Mouse (Mus musculus) layer of hippocampus, postnatal 14 days (tissue): ENCODE measurements around the gene Rcan2. TPM values are rescaled to one million over a fixed set of nuclear protein-coding genes. Genes with fewer than 3 reads are reported as not detected.

Source experiments
- DNase-seq, 2 experiments: peaks; one replicate each; pipeline ENCODE4 v3.0.0; 2021 to 2022; ENCODE audit warnings: low spot score in 2 of 2, mixed read lengths in 1 of 2
- total RNA-seq, 2 experiments: library from RNA; stranded (reverse); gene quantifications; 2 replicates each; pipeline ENCODE4 v1.2.3; 2021

Gene Rcan2
- total RNA-seq, 2 experiments from 2014 or later, result 46.3 to 47.4 TPM

DNA sequence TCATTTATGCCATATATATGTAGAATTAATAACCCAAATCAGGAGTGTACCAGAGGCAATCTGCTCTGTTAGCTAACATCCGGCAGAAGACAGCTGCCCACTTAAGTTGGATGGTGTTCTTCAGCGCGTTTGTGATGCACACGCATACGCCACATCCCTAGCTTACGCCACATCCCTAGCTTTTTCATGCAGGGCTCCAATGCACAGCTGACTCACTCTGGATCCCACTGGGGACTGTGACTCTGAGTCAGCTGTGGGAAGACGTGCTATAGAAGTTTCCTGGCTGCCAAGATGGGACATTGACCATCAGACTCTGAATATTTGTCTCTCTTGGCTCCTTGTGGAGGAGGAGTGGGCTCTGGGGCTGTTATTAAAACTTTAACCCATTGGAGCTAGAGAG lies 103.7 kb downstream of the Rcan2 start:
- DNase-seq, result no peak

DNA sequence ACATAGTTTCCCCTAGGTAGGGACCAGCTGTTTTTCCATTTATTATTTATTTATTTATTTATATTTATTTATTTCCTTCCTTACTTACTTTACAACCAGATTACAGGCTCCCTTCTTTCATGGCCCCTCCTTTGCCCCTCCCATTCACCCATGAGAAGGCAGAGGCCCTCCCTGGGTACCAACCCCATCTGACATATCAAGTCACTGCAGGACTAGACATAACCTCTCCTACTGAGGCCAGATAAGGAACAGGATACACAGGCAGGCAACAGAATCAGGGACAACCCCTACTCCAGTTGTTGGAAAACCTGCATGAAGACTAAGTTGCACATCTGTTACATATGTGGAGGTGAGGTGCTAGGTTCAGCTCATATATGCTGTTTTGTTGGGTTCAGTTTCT lies 105.6 kb downstream of the Rcan2 start:
- DNase-seq, result no peak

DNA sequence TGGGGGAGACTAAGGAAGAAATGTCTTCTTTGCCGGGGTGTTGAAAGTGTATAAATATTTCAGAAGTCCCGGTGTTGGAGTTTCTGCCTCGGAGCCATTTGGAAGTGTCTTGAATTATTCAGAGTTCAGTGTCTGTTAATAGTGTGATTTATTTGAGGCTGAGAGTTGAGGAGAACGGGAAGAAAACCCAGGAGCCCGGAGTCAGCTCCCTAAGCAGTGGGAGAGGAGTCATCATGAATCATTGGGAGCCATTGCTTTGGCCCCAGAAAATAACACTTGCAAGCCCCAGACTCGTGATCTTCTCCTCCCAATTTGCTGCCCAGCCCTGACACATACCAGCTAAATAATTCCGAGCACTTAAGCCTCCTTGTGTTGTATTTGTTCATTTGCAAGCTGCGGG lies 115.0 kb downstream of the Rcan2 start:
- DNase-seq, result no peak

DNA sequence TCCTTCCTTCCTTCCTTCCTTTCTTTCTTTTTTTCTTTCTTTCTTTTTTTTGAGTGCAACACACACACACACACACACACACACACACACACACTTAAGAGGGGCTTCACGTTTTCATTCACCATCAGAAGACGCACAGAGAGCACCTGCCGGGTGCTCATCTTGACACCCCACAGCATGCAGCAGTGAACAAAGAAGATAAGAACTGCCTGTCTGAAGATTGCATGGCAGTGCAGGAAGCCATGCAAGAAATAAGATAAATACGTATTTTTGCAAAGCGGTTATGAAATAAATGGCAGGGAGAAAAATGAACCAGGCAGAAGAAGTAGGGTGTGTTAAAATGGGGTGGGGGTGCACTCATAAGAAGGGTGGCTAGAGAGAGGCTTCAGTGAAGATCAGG lies 116.0 kb downstream of the Rcan2 start:
- no peak for DNase-seq

DNA sequence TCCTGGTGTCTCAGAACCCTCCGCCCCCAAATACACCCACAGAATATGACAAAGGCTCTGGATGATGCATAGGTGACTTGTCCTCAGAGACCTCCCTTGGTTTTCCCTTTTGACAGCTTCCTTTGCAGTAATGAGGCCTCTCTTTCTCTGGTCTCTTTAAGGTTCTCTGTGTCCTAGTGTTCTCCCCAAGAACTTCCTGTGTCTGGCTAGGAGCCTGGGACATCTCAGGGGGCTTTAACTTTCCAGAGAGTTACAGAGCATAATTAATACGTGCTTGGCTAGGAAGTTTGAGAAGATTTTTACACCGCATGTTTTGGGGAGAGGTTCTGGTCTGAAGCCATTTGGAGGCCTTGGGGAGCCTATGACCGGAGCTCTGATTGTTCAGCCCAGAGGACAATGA lies 128.7 kb downstream of the Rcan2 start:
- no peak for DNase-seq

DNA sequence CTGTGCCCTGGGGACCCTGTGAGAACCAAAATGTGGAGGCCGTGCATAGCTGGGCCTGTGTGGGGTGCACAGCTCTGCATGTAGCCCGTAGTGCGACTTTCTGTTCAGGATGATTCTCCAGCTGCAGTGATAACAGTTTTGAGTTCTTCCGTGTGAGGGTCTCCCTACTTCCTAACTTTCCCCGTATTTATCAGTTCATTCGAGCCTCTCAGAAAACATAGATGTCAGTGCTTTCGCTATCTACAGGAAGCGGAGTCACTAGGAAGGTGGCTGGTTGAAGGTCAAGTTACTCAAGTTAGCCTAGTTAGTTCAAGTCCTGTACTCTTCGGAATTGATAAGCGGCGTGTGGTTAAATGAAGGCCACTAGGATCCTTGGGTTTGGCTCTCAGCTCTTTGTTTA lies 130.6 kb downstream of the Rcan2 start:
- DNase-seq, result no peak

DNA sequence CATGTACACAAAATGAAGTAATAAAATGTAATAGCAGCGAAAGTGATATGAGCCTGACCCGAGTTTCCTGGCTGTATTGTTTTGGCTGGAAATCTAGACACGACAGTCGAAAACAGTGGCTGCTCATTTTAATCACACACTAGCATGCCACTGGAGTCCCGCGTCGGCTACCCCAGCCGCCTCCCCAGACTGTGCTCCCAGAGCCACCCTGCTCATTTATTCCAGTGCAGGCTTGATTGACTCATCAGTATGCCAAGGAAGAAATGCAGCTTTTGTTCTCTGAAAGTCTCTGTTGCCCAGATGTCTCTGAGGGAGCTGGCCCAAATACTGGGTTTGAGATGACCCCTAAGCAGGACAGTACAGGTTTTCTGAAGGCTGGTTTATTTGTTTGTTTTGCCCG lies 132.9 kb downstream of the Rcan2 start:
- DNase-seq, result peak in 1 of 2 experiments; percentile 17

DNA sequence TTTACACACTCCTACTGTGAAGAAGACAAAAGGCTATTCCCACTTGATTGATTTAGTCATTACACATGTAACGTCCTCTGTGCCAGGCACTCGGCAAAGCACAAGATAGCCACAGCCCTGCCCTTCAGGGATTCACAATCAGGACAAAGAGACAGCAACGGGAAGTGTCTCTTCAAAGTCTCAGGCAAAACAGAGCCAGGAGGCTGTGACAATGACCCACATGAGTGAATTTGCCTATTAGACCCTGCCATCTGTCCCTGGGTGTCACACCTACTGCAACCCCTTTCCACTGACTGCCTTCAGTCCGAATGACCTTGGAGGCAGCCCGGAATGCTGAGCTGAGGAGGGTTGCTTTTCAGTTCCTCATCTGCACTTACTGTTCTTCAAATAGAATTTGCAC lies 151.1 kb downstream of the Rcan2 start:
- no peak for DNase-seq

DNA sequence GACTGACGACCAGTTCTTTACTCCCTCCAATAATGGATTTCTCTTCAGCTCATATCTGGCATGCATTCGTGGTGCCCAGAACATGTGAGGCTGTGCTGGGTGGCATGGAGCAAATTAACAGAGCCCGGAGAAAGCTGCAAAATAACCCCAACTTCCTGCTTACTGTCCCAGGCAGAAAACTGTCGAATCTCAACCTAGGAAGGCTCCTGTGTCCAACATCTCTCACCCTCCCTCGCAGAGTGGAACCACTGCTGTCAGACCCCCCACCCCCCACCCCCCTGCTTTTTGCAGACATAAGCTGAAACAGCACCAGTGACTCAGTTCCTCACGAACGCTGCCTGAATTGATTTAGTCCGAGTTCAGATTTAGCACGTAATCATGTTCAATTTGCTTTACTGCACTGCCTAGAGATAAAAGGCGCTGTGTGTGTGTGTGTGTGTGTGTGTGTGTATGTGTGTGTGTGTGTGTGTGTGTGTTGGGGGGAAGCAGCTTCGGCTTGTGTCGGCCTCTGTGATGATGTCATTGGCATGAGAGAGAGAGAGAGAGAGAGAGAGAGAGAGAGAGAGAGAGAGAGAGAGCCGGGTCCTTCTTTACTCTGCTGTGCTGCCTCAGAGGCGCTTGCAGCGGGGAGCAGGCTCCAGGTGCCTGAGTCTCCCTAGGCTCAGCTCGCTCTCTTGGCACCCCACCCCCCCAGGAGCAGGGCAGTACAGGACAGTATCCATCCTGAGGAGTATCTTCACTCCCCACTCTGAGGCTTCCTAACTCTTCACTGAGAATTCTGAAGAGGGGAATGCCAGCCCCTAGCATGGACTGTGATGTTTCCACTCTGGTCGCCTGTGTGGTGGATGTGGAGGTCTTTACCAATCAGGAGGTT lies 151.7 kb downstream of the Rcan2 start:
- peak; percentile 19 to 31 for DNase-seq

DNA sequence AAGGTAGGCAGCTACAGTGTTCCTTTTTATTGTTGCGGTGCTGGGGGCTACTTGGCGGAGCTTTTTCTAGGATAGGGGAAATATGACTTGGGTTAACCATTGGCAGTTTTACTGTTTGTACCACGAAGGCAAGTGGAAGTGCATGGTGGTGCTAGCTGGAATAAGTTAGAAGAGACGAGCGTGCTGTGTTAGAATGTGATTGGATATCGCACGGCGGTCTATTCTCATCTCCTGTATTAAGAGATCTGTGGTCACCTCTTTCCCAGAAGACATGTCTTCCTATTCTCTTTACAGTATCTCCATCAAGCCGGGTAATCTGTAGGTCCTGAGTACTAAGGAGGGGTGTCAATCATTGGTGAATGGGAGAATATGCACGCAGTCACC lies 152.4 kb downstream of the Rcan2 start:
- no peak for DNase-seq

DNA sequence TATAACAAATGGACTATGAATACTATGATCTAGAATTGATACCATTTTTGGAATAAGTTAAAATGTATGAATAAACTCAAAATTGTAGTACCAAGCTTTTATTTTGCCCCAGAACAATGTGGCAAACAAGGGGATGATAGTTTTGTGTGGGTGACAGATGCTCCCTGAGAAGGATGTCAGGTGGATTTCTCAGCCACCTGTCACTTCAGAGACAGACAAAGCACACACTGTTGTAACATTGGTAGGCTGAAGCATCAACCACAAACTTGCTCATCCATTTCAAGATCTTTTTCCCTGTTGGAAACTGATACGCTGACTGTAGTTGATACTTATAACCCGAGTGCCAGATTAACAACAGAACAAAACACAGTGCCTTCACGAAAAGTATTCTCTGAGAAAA lies 158.6 kb downstream of the Rcan2 start:
- no peak for DNase-seq

DNA sequence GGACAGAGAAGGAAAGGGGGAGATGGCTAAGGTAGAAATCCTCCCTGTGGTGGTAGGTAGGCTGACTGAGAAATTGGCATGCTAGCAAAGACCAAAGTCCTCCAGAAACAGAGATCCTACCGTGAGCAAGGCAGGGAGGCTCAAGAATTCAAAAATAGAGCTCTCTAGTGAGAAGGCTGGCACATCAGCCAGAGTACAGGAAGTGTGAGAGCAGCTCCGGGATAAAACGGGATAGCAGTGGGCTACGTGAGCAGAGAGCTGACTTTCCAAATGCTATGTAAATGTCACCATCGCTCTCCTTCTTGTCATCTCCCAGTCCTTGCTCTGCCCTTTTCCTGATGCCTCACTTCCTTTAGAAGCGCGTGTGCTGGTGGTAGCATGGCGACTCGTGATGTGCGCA lies 168.8 kb downstream of the Rcan2 start:
- no peak for DNase-seq

DNA sequence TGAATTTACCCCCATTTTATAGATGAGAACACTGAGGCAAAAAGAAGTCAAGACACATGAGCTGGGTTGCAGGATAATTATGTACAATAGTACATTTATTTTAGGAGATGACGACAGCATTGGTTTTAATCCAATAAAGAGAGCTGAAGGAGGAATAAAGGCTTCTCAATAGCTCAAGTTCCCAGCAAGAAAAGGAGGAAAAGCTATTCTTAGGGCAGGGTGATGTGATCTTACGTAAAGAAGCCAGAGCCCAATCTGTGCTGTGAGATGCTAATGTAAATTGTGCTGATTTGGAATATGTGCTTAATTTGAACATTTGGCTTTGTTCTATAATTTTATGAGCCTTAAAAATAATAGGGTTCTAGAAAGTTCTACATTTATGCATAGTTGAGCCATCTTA lies 176.4 kb downstream of the Rcan2 start:
- DNase-seq, result no peak

DNA sequence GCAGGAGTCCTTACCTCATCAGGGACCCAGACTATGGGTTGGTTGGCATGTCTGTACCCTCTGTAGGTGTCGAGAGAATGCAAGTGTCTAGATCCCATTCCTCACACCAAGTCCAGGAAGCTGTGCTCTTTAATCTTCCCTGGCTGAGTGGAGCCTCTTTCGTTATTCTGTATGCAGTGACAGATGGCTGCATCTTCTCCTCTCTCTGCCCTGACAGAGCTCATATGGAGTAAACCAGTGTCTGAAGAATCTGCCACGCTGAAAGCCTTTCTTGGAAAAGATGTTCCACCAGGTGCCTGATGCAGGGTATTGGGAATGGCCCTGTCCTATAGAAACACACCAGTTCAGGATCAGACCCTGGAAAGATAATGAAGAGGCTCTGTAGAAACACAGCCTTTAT lies 178.8 kb downstream of the Rcan2 start:
- no peak for DNase-seq

DNA sequence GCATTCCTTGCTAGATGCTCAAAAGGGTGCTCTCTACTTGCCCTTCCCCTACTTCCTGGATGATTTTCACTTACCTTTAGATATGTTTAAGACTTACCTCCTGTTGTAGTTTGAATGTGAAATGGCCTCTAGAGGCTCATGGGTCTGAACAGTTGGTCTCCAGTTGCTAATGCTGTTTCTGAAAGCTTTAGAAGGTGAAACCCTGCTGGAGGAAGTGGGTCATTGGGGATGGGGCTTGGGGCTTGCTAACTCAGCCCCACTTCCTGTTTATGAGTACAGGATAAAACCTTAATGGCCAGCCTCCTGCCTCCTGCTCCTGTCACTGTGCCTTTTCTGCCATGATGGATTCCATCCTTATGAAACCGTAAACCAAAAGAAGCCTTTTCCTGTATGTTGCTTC lies 181.4 kb downstream of the Rcan2 start:
- DNase-seq, result no peak

DNA sequence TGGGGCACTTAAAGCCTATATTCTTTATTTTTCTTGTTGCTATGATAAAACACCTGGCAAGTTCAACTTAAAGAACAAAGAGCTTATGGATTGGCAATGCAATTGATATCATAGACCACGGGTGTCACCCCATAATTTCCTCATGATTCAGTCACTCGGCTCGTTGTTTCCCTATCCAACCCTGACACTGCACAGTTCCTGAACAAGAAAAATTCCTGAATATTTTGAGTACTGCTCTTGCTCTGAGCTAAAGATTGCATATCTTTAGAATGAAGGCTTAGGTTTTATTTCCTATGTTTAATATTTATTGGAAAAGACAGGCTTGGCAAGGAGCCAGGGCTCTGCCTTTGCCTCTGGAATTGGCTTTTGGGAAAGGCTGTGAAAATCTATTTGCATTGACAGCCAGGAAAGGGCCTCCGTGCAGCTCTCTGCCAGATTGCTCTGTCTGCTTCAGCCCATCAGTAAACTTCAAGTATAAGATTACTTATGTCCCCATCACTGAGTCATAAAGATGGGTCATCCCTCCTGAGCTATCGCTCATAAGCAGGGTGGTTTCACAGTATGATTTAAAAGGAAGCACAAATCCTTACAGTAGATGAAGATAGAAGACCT lies 188.3 kb downstream of the Rcan2 start:
- no peak for DNase-seq

DNA sequence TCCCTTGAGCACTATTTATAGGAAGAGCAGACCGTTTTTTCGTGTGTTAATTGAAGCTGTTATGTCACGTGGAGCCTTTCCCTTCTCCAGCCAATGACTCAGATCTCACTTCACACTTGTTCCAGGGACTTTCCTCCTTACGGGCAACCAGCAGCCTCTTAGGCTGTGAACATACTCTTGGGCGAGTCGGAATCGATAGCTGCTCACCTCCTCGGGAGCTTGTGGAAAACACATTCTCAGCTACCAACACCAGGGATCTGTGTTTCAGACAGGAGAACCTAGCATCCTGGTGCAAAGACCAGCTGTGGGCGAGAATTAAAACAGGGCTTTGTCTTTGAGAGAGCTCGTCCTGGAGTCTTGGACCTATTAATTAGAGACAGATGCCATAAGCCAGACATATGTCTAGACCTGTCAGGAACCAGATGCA lies 189.8 kb downstream of the Rcan2 start:
- DNase-seq, result no peak

DNA sequence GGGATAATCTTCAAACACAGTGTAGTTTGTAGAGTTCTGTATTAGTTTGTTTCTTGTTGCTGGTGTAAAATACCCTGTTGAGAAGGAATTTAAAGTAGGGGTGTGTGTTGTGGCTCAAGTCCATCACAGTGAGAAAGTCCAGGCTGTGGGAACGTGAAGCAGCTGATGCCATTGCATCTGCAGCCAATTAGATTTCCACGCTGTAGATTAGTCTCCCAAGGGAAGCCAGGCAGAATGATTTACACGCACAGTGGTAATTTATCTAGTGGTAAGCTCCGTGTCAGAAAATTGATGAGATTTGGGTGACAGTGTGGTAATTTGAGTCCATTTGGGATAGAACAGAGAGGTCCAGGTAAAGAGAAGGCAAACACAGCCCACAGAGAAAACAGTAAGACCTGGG lies 192.9 kb downstream of the Rcan2 start:
- DNase-seq, result no peak

DNA sequence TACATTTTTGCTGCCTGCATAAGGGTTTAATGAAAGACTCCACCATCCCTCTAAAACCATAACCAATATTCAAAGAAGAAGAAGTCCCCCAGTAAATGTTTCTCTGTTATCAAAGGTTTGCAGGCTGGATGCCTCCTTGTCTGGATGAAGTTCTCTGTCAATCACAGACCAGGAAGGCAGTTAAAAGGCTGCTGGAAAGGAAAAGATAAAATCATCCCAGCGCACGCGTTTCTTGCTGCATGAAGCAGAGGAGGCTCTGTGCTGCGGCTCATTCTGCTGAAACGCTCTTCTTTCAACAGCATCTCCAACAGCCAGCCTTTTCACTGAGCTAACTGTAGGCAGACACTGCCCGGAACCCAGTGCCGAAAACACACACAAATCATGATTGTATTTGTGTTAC lies 196.4 kb downstream of the Rcan2 start:
- no peak for DNase-seq

DNA sequence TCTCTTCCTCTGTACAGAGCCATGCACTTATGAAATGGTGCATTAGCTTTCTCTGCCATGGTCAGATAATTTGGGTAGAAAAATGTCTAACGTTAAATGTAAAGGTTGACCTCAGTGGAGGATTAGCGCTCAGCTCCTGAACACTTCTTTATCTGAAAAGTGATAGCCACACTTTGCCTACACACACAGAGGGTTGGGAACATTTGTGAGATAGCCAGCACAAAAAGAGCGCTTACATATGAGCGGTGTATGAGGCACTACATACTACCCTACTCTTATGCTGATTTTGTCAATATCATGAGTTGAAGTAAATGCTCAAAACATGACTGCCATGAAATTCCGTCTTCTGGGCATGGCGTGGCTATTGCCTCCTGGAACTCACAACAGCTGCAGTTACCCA lies 196.9 kb downstream of the Rcan2 start:
- no peak for DNase-seq

DNA sequence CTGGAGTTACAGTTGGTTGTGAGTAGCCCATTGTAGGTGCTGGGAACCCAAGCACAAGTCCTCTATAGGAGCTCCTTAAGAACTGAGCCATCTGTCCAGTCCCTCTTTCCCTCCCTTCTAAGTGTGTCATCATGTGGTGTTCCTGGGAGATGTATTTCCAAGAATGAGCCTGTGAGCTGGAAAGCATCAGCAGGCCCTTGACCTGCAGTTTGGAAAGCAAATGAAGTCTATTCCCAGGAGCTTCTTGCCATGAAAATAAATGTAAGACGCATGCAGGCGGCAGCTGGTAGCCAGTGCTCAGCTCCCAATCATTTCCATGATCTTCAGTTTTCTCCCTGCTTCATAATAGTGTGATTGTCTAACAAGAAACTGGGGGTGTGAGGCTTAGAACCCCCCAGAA lies 203.2 kb downstream of the Rcan2 start:
- no peak for DNase-seq

DNA sequence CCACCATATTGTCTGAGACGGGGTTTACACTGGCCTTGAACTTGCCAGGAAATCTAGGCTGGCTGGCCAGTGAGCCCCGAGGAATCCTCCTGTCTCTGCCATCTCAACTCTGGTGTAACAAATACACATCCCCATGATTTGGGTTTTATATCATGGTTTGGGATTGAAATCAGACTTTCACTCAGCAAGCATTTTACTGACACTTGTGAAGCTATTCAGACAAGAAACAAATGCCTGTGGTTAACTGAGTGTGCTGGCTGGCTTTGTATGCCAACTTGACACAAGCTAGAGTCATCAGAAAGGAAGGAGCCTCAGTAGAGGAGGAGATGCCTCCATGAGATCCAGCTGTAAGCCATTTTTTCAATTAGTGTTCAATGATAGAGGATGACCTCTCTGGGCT lies 206.3 kb downstream of the Rcan2 start:
- DNase-seq, result no peak

DNA sequence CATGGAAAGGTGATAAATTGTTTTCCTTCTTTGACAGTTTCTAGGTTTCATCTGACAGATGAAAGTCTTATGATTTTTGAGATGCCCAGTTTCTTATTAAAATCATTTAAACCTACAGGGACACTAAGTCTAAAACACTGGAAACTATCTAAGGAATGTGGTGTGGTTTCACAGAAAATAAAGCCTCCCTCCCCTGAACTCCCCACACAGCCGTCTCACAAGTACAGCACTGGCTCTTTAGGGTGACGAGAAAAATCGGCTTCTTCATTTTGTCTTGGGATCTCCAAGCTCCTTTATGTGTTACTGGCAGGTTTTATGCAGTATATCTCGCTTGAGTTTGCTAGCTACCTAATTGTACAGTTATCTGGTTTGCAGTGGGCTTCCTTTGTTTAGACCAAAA lies 210.8 kb downstream of the Rcan2 start:
- no peak for DNase-seq
